Comparison of ENCODE assay signal across 21 mouse cellular contexts in genomic region chr11:100741348-100741747, GRCm38 (mm10). TPM values are rescaled to one million over a fixed set of nuclear protein-coding genes. Genes with fewer than 3 reads are reported as not detected.
DNase-seq lines count a peak whose midpoint lies in the region; ATAC-seq and TF ChIP-seq lines count a peak whose summit lies in the region.
"Had no signal": no experiment of that assay in that cellular context is flagged by ENCODE, and none has a peak within 500 bp of the region (broad histone marks: within the 10 kb centered on the region; RNA-seq: fewer than 3 reads in every experiment).

No protein-coding gene starts in this region.

- H3K4me3 ChIP-seq in kidney, adult 2 months (ENCODE audit: insufficient read depth, low read depth, low read length), result no peak overlapping the region
- H3K4me3 ChIP-seq in embryonic facial prominence, embryonic 10.5 days, result no peak overlapping the region
- H3K4me3 ChIP-seq: erythroblast, embryonic 14.5 days; limb, embryonic 15.5 days; midbrain, embryonic 13.5 days had no signal

- H3K4me1 ChIP-seq in kidney, adult 2 months (ENCODE audit: control insufficient read depth, insufficient read depth, low read length), result peaks cover 7% of the 10 kb centered on the region; the same call in 1 of the 2 replicates
- H3K4me1 ChIP-seq in embryonic facial prominence, embryonic 10.5 days, result peaks cover 21% of the 10 kb centered on the region

- H3K27ac ChIP-seq in kidney, adult 2 months (ENCODE audit: insufficient read depth, low read depth, low read length), result no peak overlapping the region
- no peak overlapping the region for H3K27ac ChIP-seq in embryonic facial prominence, embryonic 10.5 days (replicated peaks)
- H3K27ac ChIP-seq: limb, embryonic 15.5 days; macrophage; midbrain, embryonic 13.5 days; stomach, postnatal 0 days had no signal

- peak; percentile 59 for DNase-seq in cerebellum, adult 9-11 months
- no peak for DNase-seq in cerebellum, postnatal 36 days
- peak; percentile 89 for DNase-seq in kidney, adult 2 months
- DNase-seq in kidney, postnatal 4 days, result no peak
- peak; percentile 82 for DNase-seq in gastrocnemius, postnatal 14 days
- peak; percentile 61 for DNase-seq in kidney, postnatal 14 days
- DNase-seq in embryonic facial prominence, embryonic 10.5 days (ENCODE audit: low spot score), result no peak
- DNase-seq: forebrain, postnatal 0 days; layer of hippocampus, adult 9-11 months; lung, adult 18-20 months; right cerebral cortex, adult 18-20 months; thymus, postnatal 36 days had no signal

- no peaks in the 10 kb centered on the region for H3K9me3 ChIP-seq in embryonic facial prominence, embryonic 10.5 days
- H3K9me3 ChIP-seq: limb, embryonic 15.5 days; midbrain, embryonic 13.5 days had no signal

- no peak for TF ChIP-seq POLR2A in kidney, adult 2 months (IDR thresholded peaks at IDR 0.05; ENCODE audit: low read depth, low read length)

- H3K36me3 ChIP-seq in kidney, adult 2 months (ENCODE audit: control insufficient read depth, insufficient read depth, low read length), result no peaks in the 10 kb centered on the region
- no peaks in the 10 kb centered on the region for H3K36me3 ChIP-seq in embryonic facial prominence, embryonic 10.5 days (replicated peaks)
- H3K36me3 ChIP-seq: limb, embryonic 15.5 days had no signal

- intact Hi-C loops in gastrocnemius, postnatal 14 days (cut with DNase I; ENCODE audit: low total_unique reads), result loop anchor here (10.0 kb wide), 1 partner anchor 213 kb away; no protein-coding TSS in a partner anchor

- 44% methylated on average over 6 of the region's 6 CpGs for WGBS in kidney, adult 2 months
- WGBS in embryonic facial prominence, embryonic 10.5 days, result 80% methylated on average over 6 of the region's 6 CpGs

- no peaks in the 10 kb centered on the region for H3K27me3 ChIP-seq in kidney, adult 2 months (replicated peaks; ENCODE audit: control insufficient read depth, insufficient read depth, low read length)
- H3K27me3 ChIP-seq in embryonic facial prominence, embryonic 10.5 days (replicated peaks; ENCODE audit: low read depth, poor library complexity, severe bottlenecking), result no peaks in the 10 kb centered on the region
- H3K27me3 ChIP-seq: limb, embryonic 15.5 days had no signal

- no peak for ATAC-seq in megakaryocyte-erythroid progenitor cell, adult 5-6 weeks (replicated peaks; ENCODE audit: low FRiP score, low TSS enrichment, poor library complexity, severe bottlenecking)
- ATAC-seq: forebrain, postnatal 0 days; midbrain, embryonic 13.5 days had no signal

- TF ChIP-seq CTCF in kidney, adult 2 months (conservative IDR thresholded peaks at IDR 0.05; ENCODE audit: insufficient read depth, insufficient read length, low read depth, low read length), result no peak

RNA-seq across cellular contexts. Expression of gene Rab5c, which starts 3.3 kb away (rescaled TPM):
- 445 and 472 TPM in 2 replicates for polyA plus RNA-seq in kidney, adult 2 months (2012; rRNA removed)
- 10 to 100 TPM; 49.1 to 49.4 TPM for total RNA-seq in gastrocnemius, postnatal 14 days (2021)
- polyA plus RNA-seq in embryonic facial prominence, embryonic 10.5 days (2016; fragmentation: Nextera tagmentation; extraction: Ambion mirVana), result 13.0 and 13.1 TPM in 2 replicates
- total RNA-seq in megakaryocyte-erythroid progenitor cell, adult 5-6 weeks (2014; fragmentation: Nextera tagmentation), result 77.5 and 147 TPM in 2 replicates
- total RNA-seq in megakaryocyte-erythroid progenitor cell, adult 5-6 weeks (2017), result 81.5 and 95.4 TPM in 2 replicates

RNA-seq across cellular contexts. Expression of gene Kcnh4, which starts 18.4 kb away (rescaled TPM):
- 0.04 and 0.08 TPM in 2 replicates for polyA plus RNA-seq in kidney, adult 2 months (2012; rRNA removed)
- not detected for total RNA-seq in gastrocnemius, postnatal 14 days (2021)
- 0.64 and 0.71 TPM in 2 replicates for polyA plus RNA-seq in embryonic facial prominence, embryonic 10.5 days (2016; fragmentation: Nextera tagmentation; extraction: Ambion mirVana)
- total RNA-seq in megakaryocyte-erythroid progenitor cell, adult 5-6 weeks (2014; fragmentation: Nextera tagmentation), result 0.57 TPM in 1 of 2 replicates, not detected in the other
- total RNA-seq in megakaryocyte-erythroid progenitor cell, adult 5-6 weeks (2017), result not detected in 2 replicates
- polyA plus RNA-seq: erythroblast, embryonic 14.5 days; limb, embryonic 15.5 days; macrophage had no signal

RNA-seq across cellular contexts. Expression of gene Hcrt, which starts 21.4 kb away (rescaled TPM):
- polyA plus RNA-seq in kidney, adult 2 months (2012; rRNA removed), result not detected in 2 replicates
- total RNA-seq in gastrocnemius, postnatal 14 days (2021), result not detected
- polyA plus RNA-seq in embryonic facial prominence, embryonic 10.5 days (2016; fragmentation: Nextera tagmentation; extraction: Ambion mirVana), result not detected in 2 replicates
- total RNA-seq in megakaryocyte-erythroid progenitor cell, adult 5-6 weeks (2014; fragmentation: Nextera tagmentation), result not detected in 2 replicates
- not detected in 2 replicates for total RNA-seq in megakaryocyte-erythroid progenitor cell, adult 5-6 weeks (2017)
- total RNA-seq: ES-E14 had no signal
- polyA plus RNA-seq: erythroblast, embryonic 14.5 days; hindbrain, embryonic 11.5 days; intestine, embryonic 14.5 days; limb, embryonic 15.5 days; macrophage; stomach, postnatal 0 days had no signal

RNA-seq across cellular contexts. Expression of gene Hspb9, which starts 27.7 kb away (rescaled TPM):
- 0.48 and 0.49 TPM in 2 replicates for polyA plus RNA-seq in kidney, adult 2 months (2012; rRNA removed)
- not detected for total RNA-seq in gastrocnemius, postnatal 14 days (2021)
- 0.56 TPM in 1 of 2 replicates, not detected in the other for polyA plus RNA-seq in embryonic facial prominence, embryonic 10.5 days (2016; fragmentation: Nextera tagmentation; extraction: Ambion mirVana)
- not detected in 2 replicates for total RNA-seq in megakaryocyte-erythroid progenitor cell, adult 5-6 weeks (2014; fragmentation: Nextera tagmentation)
- total RNA-seq in megakaryocyte-erythroid progenitor cell, adult 5-6 weeks (2017), result not detected in 2 replicates
- total RNA-seq: forebrain, postnatal 0 days had no signal
- polyA plus RNA-seq: erythroblast, embryonic 14.5 days; macrophage had no signal

RNA-seq across cellular contexts. Expression of gene Kat2a, which starts 29.1 kb away (rescaled TPM):
- 25.9 and 29.0 TPM in 2 replicates for polyA plus RNA-seq in kidney, adult 2 months (2012; rRNA removed)
- total RNA-seq in gastrocnemius, postnatal 14 days (2021), result 10 to 100 TPM; 11.2 to 12.5 TPM
- polyA plus RNA-seq in embryonic facial prominence, embryonic 10.5 days (2016; fragmentation: Nextera tagmentation; extraction: Ambion mirVana), result 72.4 and 80.6 TPM in 2 replicates
- 60.8 and 61.6 TPM in 2 replicates for total RNA-seq in megakaryocyte-erythroid progenitor cell, adult 5-6 weeks (2014; fragmentation: Nextera tagmentation)
- 15.2 and 30.5 TPM in 2 replicates for total RNA-seq in megakaryocyte-erythroid progenitor cell, adult 5-6 weeks (2017)

Comparison
In these comparisons a context has a peak if more than half of its experiments do, and no peak if none do; other contexts are left out.
1. DNase-seq: peak in cerebellum, adult 9-11 months (single experiment), kidney, adult 2 months (single experiment), gastrocnemius, postnatal 14 days (single experiment) and kidney, postnatal 14 days (single experiment); none in cerebellum, postnatal 36 days (0 of 2), kidney, postnatal 4 days (0 of 2) and embryonic facial prominence, embryonic 10.5 days (single experiment).